Mouse (Mus musculus) cerebellum, postnatal 14 days (tissue): Measurements from ENCODE around the gene Spata5.

Source experiments
- DNase-seq, 2 experiments: peaks; one replicate each; pipeline ENCODE4 v3.0.0; 2021; ENCODE audit warnings: mixed read lengths in 2 of 2

Gene Spata5

DNA sequence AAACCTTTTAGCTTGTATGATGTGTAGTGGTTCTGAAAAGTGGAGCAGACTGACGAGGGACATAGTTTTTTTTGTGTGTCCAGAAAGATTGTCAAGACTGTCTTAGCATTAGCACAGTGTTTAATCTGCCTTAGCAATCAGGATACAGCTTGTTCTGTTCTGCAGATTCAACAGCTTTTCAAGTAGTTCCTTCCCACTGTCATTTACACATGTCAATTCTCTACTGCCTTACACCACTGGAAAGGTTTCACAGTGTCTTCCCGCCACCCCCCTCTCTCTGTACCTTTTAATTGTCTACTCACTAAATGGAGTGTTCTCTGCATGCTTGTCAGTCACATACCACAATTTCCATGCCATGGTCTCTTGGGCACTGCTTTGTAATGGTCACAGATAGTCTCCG is 1.5 kb downstream of the Spata5 start:
- DNase-seq = no peak

DNA sequence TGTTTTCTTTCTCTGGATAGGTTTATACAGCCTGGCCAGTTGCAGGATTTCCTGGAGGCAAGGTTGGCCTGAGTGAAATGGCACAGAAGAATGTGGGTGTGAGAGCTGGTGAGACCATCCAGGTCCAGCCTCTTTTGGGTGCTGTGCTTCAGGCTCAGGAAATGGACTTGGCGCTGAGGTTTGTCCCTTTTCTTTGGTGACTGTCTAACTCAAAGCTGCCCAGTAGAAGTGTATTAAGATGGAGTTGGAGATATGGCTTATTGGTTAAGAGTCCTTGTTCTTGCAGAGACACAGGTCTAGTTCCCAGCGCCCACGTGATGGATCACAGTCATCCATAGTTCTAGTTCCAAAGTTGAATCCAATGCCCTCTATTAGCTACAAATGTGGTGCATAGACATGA is 6.4 kb downstream of the Spata5 start:
- no peak for DNase-seq

DNA sequence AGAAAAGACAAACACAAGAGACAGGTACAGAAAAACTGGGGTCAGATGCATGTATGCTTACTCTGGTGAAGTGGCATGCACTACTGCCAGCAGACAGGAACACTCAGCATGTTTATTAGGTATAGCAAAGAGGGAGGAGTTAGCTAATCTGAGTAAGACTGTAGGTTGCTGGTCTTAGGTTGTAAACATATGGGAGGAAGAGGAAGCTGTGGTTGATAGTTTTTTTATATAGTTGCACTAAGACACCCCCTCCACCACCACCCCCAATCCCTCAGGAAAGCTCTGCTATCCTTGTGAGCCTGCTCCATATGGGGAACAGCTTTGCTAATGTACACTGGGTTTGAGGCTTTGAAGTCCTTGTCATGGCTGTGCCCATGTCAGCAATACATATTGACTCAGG is 10.7 kb downstream of the Spata5 start:
- DNase-seq = no peak

DNA sequence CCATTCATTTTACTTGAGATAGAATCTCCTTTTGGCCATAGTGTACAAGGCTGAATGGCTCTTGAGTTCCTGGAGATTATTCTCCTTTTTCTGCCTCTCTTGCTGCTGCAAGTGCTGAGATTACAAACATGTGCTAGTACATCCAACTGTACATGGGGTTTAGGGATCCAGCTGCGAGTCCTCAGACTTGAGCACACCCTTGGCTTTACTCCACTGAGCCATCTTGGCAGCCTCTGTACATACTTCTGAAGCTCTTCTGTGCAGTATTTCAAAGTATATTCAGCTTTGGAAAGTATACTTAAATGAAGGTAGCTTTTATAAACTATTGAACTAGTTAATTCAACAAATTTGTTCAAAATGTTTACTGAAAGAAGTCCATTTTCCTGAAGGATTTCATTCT is 20.1 kb downstream of the Spata5 start:
- DNase-seq = no peak

DNA sequence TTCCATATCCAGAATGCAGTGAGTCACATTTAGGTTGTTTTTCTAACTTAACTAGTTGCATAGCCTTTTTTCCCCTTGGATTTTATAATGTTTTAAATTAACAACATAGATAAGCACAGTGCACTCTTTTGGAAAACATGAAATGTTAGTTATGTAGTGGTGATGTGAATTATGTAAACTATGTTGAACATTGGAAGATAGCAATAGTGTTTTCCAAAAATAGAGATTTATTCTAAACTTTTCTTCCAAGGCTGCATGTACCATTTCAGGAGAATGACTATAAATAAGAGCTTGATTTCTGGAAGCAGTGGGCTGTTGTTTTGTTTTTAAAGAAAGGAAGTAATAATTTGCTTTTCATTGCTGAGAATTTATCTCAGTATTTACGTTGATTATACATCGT is 23.7 kb downstream of the Spata5 start:
- DNase-seq = no peak

DNA sequence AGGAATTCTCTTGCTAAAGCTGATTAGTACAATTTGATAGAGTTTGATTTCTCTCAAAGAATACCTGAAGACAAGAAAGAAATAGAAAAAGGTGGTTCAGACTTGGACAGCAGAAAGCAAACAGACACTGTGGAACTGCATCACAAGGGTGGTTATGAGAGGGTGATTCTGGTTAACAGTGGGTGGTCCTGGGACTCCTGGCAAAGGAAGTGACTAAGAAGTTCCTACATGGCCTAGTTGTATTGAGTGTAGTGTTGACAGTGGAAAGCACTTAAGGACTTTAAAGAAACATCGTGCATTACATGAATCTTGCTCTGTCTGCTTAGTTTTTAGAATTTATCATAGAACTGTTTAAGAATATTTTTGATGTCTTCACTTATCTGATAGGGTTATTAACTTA is 36.3 kb downstream of the Spata5 start:
- DNase-seq = no peak

DNA sequence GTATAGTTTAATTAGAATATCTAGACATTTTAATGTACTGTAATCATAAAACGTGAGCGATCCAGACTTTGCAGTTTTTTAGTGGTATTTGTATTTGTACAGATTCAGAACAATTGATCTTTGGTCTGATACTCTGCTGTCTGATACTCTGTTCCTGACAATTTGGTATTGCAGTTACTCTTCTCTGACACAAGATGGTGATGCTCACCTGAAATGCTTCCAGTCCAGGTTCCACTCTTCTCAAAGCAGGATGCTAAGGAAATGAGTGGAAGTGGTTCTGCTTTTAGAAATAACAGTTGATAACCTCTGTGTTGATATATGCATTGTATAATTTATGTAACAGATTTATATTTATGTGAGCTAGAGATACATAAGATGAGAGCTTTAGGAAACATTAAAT is 48.5 kb downstream of the Spata5 start:
- DNase-seq = peak; percentile 34 to 44

DNA sequence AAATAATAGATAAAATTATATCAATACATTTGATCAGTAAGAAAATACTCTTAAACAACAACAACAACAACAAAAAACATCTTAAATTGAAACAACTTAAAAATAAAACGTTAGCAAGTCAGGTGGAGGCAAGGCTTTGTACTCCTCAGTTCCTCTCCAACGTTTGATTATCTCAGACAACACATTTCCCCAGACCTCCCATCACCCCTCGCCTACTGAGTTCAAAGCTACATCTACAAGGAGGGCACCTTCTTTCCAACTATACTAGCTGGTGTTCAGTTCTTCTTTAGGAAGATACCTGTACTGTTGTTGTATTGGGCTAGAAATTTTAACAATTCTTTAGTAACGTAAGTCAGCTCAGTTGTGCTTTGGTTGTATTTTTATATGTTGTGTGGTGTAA is 49.7 kb downstream of the Spata5 start:
- DNase-seq = no peak

DNA sequence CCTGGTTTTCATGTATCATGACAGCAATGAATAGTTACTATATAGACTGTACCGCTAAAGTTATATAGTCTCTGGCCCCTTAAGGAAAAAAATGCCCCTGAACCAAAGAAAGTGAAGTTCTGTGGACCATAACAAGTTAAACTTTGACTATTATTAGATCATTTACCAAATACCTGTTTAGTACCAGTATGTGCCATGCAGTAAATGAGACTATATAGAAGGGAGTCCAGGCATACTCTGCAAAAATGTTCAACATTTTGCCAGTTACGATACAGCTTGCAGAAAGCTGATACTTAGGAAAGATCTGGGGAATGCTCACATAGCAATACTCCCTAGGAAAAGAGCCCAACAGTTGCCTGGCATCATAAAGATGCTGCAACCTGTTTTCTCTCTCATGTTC is 51.2 kb downstream of the Spata5 start:
- no peak for DNase-seq

DNA sequence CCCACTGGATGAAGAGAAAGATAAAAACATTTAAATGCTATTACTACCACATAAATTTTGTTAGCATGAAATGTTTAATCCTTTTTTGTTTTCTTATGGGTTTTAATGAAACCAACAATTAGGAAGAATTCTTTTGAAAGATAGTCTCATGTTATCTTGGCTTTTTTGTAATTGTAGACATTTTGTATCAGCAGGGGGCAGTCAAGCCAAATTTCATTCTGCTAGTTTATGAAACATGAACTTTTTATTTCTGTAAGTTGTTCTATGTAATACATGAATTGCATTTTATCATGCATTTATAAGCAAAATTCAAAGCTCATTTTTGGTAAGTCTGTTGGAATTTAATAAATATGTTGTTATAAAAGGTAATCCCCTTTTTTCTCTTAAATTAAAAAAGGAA is 52.8 kb downstream of the Spata5 start:
- DNase-seq = peak; percentile 10 to 33

DNA sequence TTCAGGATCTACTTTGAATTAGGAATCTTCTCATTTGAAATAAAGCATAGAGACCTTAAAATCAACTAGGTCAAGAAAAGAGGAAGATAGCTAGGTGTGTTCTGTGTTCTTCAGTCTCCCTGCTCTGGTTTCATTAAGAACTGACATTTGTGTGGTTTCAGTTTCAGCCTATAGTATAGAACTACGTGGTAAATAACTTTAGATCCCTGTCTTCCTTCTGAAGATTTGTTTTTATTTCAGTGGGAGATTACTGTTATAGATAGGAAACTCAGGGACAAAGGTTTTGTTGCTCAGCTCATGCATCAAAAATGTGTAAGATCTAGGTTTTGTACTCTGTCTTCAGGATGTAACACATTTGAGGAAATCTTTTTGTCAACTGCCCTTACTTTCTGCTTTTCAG is 56.8 kb downstream of the Spata5 start:
- DNase-seq = no peak

DNA sequence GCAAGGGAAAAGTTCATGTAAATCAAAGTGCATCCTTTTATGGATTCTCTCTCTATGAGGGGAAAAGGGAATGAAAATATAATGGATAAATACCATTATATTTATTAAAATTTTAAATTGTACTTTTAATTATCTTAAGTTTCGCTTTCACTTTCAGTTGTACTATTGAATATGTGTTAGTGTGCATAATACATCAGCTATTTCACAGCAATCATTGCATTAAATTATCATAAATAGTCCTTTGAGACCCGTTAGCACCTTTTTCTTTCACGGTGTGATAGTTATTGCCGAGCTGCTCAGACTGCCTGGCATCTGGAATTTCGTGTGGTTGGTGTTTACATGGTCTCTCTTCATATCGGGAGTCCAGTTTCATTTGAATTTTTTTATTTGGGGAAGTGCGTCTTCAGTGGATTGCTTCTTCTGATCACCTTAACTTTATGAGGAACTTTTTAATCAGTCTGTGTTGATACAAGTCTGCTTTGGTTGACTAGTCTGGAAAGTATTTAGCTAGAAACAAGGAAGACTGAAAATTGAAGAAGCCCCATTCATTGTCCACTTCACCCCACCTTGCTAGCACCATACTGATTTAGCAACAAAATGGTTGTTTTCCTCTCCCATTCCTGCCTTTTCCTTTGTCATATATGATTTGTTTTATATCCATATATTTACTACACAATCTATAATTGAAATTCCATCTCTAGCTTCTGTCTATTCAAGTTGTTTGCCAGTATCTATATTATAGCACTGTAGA is 57.9 kb downstream of the Spata5 start:
- no peak for DNase-seq

DNA sequence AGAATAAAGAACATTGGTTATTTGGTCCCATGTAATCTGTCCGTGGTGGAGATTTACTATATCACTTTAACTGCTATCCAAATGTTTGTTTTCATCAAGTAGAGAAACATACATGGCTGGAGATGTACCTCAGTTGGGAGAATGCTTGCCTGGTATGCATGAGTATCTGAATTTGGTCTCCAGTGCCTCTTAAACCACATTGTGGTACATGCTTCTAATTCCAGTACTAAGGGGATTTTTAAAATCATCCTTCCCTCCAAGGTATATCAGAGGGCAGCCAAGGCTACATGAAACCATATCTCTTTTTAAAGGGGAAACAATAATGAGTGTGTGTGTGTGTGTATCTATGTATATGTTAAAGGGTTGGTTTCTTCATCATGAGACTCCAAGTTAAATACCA is 60.1 kb downstream of the Spata5 start:
- DNase-seq = no peak

DNA sequence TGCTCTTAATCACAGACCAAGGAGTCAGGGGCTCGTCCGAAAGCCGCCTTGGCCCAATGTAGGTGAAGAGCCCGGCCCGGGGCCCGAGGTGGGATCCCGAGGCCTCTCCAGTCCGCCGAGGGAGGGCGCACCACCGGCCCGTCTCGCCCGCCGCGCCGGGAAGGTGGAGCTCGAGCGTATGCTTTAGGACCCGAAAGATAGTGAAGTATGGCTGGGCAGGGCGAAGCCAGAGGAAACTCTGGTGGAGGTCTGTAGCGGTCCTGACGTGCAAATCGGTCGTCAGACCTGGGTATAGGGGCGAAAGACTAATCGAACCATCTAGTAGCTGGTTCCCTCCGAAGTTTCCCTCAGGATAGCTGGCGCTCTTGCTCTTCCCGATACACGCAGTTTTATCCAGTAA is 61.6 kb downstream of the Spata5 start:
- DNase-seq = no peak

DNA sequence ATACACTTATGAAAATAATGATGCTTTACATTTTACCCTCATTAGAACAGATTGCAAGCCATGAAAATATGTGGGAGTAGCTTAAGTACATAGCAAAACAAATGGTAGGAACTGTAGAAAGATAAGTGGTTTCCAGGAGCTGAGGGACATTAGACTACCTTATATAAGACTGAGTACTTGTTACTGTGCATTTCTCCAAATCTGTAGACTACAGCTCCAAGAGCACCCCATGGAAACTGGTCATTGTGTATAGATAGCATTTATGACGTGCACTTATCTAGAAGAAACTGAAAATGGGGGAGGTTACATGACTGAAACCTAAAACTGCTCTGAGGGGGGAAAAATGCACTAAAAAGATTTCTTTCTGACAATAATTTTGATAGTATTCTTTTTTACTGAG is 63.0 kb downstream of the Spata5 start:
- DNase-seq = no peak

DNA sequence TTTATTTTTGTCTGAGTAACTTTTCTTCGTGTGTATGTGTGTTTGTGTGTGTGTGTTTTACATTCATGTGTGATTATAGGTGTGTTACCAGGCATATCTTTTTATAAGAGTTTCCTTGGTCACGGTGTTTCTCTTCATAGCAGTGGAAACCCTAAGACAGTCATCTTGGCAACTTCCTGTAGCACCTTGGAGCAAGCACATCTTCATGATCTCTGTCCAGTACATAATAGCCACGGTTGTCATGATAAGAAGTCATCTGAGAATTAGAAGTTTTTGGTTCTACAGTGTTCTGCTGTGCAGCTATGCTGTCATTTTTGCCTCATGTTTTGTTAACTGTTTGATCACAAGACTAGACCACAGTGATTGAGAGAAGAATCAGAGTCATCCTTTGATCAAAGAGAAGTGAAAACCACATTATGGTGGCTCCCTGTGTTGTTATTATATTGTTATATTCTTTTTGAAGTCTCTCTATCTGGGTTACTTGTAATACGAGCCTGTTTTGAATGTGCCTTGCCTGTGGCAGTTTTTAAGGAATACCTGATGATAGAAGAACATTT is 64.1 kb downstream of the Spata5 start:
- DNase-seq = no peak

DNA sequence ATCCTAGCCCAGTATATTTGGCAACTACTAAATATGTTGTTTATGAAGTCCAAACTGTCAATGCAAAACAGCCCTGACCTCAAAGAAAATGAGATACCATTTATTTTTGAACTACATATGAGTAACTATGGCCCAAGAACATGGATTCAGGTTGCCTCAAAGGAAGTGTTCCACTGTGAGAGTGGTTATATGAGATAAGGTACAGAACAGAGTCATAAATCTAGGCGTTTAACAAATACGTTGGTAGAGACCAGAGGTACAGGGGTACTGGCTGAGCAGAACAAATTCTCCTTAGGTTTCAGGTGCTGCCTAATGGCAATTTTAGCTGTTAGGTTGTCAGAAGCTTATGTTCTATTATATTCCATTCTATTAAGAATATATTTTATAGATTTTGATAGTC is 67.9 kb downstream of the Spata5 start:
- DNase-seq = no peak

DNA sequence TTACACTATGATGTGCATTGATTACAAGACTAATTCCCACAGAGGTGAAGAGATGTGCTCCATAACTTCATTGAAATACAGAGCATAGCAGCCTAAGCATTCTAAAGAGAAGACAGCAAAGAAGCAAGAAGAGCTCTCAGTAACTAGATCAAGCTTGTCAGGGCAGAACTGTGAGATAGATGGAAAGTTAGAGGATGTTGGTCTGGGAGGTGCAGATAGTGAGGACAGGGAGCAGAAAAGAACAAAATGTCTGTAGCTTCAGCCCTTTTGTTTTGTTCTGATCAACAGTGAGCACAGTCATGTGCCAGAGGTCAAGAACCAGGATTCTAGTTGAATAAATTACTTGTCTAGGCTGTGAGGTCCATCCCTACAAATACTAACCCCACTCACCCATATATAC is 68.5 kb downstream of the Spata5 start:
- no peak for DNase-seq

DNA sequence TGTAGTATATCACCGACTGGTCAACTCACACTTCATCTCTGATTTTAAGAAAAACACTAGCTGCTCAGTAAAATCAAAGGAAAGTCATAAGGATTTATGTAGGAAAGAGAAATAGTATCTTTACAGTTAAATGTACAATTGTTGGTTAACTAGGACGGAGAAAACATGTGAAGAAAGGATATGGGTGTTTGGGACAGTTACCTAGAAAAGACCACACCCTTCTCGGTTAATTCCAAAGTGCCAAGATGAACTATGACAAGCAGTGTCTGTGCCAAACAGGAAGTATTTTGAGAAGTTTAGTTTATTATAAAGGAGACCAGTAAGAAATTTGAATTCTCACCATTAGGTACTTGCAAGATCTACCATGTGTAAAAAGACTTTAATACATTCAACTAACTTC is 70.3 kb downstream of the Spata5 start:
- no peak for DNase-seq

DNA sequence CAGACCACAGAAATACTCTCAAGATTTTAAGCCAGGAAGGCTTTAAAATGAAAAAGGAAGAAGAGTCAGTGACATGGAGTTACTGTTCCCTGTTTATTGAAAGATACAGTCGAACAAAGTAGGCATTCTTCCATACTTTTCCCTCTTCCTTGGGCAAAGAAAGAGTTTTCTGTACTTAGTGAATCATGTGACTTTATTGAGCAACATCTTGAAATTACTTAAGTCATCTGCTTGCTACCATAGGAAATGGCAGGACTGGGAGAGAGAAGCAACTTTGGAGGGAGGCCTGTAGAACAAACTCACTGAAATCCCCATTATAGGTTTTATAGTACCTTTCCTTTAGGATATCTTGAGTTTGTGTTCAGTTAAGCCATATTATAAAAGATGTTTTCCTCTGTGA is 81.2 kb downstream of the Spata5 start:
- DNase-seq = no peak

DNA sequence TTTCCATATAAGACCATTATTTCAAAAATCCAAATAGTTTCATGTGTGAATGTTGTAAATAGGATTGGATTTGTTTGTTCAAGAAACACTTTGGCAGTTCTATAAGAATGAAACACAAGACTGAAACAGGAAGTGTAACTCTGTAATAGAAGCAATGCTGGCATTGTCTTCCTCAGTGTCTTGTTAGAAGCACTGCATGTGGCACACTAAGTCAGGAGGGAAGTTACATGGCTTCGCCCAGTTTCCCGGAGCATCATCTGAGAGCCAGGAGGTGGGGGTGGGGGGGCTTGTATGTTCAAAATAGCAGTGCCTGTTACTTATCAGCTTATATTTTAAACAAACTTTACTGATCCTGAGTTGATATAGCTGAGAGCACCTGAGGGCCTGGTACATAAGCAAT is 82.9 kb downstream of the Spata5 start:
- no peak for DNase-seq

DNA sequence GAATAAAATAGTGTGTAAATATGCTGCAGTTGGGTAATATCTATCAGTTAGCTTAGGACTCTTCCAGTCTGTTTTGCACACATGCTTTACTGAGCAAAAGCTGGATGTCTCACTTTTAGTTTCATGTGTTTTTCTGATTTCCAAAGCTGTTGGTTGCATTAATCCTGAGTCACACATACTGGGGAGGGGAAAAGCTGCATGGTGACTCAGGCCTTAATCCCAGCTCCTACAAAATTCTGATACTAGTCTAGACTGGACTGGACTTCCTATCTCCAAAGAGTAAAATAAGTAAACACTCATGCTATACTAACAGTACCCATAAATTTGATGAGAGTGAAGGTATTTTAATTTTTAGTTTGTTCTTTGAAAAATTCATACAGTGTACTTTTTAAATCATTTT is 84.2 kb downstream of the Spata5 start:
- DNase-seq = no peak

DNA sequence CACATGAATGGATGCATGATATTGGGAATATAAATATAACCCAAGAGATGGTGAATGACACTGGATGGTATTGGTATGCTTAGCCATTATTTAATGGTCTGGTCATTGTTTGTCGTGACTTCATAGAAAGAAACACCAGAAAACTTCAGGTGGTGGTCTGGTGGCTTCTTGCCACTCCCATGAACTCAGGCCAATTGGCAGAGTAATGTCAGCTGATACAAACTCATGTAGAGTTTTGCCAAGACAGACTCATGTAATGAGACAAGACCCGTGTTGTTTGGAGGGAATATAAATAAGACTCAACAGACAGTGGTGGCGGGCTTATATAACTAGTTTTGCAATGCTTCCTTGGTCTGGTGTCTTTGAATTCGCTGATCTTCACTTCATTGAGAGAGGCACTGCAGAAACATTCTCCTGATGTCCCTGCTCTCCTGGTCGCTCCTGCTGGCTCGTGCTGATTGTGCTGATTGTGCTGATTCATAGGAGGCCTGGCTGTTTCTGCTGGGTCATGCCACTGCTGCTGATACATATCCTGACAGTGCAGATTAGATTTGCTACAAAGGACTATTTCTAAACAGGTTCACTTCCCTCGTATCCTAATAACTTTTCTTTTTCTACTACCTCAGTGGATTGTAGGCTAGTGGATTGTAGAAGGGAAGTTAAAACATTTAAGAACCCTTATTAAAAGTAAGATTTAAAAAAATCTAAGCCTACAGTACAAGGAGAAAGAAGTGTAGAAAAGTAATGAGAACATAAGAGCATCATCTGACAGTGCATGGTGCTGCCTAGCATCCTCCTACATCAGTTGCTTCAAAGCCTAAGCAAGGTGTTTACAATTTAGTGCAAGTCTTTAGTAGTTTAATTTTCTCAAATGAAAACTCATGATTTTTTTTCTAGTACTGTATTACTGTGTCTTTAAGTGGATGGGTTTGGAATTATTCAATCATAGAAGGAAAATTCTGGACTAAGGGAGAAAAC is 90.6 kb downstream of the Spata5 start:
- peak in 1 of 2 experiments; percentile 4 for DNase-seq

DNA sequence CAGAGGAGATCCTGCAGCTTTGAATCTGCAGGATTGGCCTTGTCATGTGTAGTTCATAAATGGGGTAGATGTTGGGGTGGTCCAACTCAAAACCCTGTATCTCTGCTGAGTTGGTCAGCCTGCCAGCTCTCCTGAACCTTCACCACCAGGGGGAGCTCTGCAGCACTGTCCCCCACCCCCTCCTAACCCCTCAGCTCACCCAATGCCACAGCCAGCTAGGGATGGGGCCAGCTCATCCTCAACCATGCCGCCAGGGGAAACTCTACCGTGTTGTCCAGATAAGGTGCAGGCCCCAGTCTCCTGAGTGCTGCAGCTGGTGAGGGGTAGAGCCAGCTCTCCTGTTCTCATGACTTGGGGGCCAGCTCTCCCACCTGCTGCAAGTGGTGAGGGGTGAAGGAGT is 95.8 kb downstream of the Spata5 start:
- peak; percentile 40 to 65 for DNase-seq
